Mouse (Mus musculus) forebrain, embryonic 14.5 days (tissue): ENCODE data around the gene Spry1. TPM values are rescaled to one million over a fixed set of nuclear protein-coding genes. Genes with fewer than 3 reads are reported as not detected.

Source experiments
- ATAC-seq: fragments of 200-750 bp; cut with Nextera tagmentation; 2 replicates; pipeline ENCODE4 v1.8.0; 2017; ENCODE audit warnings: mild to moderate bottlenecking, moderate library complexity
- DNase-seq: peaks from one replicate; pipeline ENCODE4 v3.0.0-alpha.2; 2015; ENCODE audit warnings: low spot score
- H3K27ac ChIP-seq: fragments of 300-500 bp; sonication (generic); 2 replicates; pipeline ENCODE4 v1.5.1; 2014; ENCODE audit warnings: low read depth, mild to moderate bottlenecking, control low read depth, low read length, moderate library complexity
- H3K27me3 ChIP-seq: fragments of 300-500 bp; sonication (generic); replicated peaks from 2 replicates; pipeline ENCODE4 v1.6.1; 2014; ENCODE audit warnings: low read length, control low read depth, mixed read lengths; ENCODE audit not compliant: control insufficient read depth, insufficient read depth
- H3K36me3 ChIP-seq: fragments of 300-500 bp; sonication (generic); 2 replicates; pipeline ENCODE4 v1.6.1; 2014; ENCODE audit warnings: low read length, control low read depth; ENCODE audit not compliant: control insufficient read depth, insufficient read depth
- H3K4me1 ChIP-seq: fragments of 300-500 bp; sonication (generic); 2 replicates; pipeline ENCODE4 v1.6.1; 2014; ENCODE audit warnings: antibody characterized with exemption, low read length, control low read depth; ENCODE audit not compliant: control insufficient read depth, insufficient read depth
- H3K4me2 ChIP-seq: fragments of 300-500 bp; sonication (generic); 2 replicates; pipeline ENCODE4 v1.6.1; 2014; ENCODE audit warnings: mild to moderate bottlenecking, control low read depth, low read length
- H3K4me3 ChIP-seq: fragments of 300-500 bp; sonication (generic); 2 replicates; pipeline ENCODE4 v1.5.1; 2014; ENCODE audit warnings: low read depth, low read length, control low read depth
- H3K9ac ChIP-seq: fragments of 300-500 bp; sonication (generic); 2 replicates; pipeline ENCODE4 v1.6.1; 2014; ENCODE audit warnings: mild to moderate bottlenecking, low read length, control low read depth, moderate library complexity
- H3K9me3 ChIP-seq: fragments of 300-500 bp; sonication (generic); replicated peaks from 2 replicates; pipeline ENCODE4 v1.6.1; 2016; ENCODE audit warnings: low read length, control low read depth, mixed read lengths; ENCODE audit not compliant: control insufficient read depth
- WGBS: fragments of 180-500 bp; shearing (Covaris S2); extraction: QIAGEN DNeasy Blood & Tissue Kit; methylation state at CpG from one replicate; pipeline ENCODE4 v1.1.7; 2014; 5-methylcytosine and 5-hydroxymethylcytosine counted together
- polyA plus RNA-seq: library from polyadenylated mRNA; unstranded; fragments of >200 nt; fragmentation: Nextera tagmentation; extraction: Ambion mirVana; gene quantifications from 2 replicates; pipeline ENCODE4 v1.2.1, GENCODE M21; 2014

Gene Spry1
- polyA plus RNA-seq, 1 experiment from 2014 or later: 6.0 TPM

DNA sequence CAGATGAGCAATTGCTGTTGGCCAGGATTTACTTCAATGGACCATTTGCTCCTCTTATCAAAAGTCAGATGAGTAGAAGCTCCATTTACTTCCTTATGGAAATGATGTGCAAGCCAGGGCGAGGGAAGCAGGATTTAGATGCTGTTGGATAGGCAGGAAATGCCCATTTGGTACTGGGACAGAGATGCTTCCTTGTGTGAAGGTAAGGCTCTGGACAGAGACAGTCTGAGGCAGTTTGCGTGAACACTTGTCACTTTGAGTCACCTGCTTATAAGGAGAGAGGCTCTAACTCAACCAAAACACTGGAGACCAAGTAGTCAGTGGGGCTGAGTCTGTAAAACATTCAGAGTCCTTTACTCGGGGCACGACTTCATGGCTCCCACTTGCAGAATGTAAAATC is 2.8 kb upstream of the Spry1 start:
- H3K4me3 ChIP-seq: no peak overlapping the region
- H3K27ac ChIP-seq: no peak overlapping the region
- H3K9me3 ChIP-seq: no peaks in the 10 kb centered on the region
- H3K27me3 ChIP-seq: 0 out of 2 replicates have a peak, but pooled peaks cover 1% of the 10 kb centered on the region
- no peaks in the 10 kb centered on the region for H3K4me1 ChIP-seq
- H3K36me3 ChIP-seq: no peaks in the 10 kb centered on the region
- ATAC-seq (no peak), DNase-seq (no peak)
- no peak overlapping the region for H3K4me2 ChIP-seq
- H3K9ac ChIP-seq: no peak overlapping the region
- 86% methylated on average over 4 of the region's 4 CpGs for WGBS

DNA sequence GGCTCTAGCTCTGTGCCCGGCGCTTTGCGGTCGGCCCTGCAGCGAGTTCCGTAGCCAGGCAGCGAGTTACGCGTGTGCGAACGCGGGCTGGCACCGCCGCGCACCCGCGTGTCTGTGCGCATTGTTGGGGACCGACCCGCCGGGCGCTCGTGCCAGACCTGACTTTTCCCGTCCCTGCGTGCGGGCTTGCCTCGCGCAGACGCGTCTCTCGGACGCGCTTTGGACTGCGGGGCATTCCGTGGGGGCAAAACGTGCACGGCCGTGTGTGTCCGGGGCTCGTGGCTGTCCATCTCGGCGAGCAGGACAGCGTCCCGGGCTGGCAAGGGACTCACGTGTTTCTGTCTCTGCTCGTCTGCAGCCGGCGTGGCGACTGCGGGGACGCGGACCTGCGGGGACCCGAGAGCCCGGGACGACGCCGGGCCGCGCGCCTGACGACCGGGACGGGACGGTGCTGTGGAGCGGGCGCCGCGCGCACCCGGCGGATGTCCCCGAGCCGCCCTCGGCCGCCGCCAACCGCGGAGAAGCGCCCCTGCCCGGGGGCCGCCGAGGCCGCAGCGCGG is 495 bp downstream of the Spry1 start:
- H3K9ac ChIP-seq: peak overlapping the region; percentile 81
- WGBS: under 1% methylated on average over 74 of the region's 86 CpGs
- H3K27ac ChIP-seq: peak overlapping the region; percentile 84
- no peaks in the 10 kb centered on the region for H3K9me3 ChIP-seq
- DNase-seq (peak; percentile 55), ATAC-seq (peak; percentile 75)
- H3K36me3 ChIP-seq: peaks cover 14% of the 10 kb centered on the region; the same call in 1 of the 2 replicates
- H3K27me3 ChIP-seq: 0 out of 2 replicates have a peak, but pooled peaks cover 4% of the 10 kb centered on the region
- H3K4me2 ChIP-seq: peak overlapping the region; percentile 85
- H3K4me1 ChIP-seq: peaks cover 2% of the 10 kb centered on the region; the same call in 1 of the 2 replicates
- H3K4me3 ChIP-seq: peak overlapping the region; percentile 78

DNA sequence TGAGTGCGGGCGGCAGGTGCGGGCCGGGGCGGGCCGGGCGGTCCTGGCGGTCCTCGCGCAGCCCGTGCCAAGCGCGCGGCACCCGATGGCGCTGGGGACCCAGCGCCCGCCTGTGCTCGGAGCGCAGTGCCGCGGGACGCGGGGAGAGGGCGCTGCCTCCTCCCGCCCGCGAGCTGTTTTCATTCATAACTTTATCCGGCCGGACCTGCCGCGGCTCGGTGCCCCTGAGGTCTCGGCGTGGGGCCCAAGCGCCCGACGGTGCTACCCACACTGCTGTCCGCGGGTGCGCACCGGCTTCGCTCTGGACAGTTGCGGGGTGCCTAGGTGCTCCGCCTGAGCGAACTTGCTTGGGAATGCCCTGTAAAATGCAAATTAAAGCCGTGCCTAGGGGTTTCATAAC is 1.1 kb downstream of the Spry1 start:
- Histone ChIP-seq H3K4me2 (peak overlapping the region; percentile 85), H3K36me3 (peaks cover 16% of the 10 kb centered on the region; the same call in 1 of the 2 replicates), H3K4me1 (peaks cover 2% of the 10 kb centered on the region; the same call in 1 of the 2 replicates), H3K27me3 (0 out of 2 replicates have a peak, but pooled peaks cover 4% of the 10 kb centered on the region), H3K4me3 (peak overlapping the region; percentile 78), H3K9me3 (no peaks in the 10 kb centered on the region), H3K27ac (peak overlapping the region; percentile 84), H3K9ac (peak overlapping the region; percentile 81)
- peak; percentile 78 for DNase-seq
- ATAC-seq: peak; percentile 73
- WGBS: under 1% methylated on average over 33 of the region's 47 CpGs

DNA sequence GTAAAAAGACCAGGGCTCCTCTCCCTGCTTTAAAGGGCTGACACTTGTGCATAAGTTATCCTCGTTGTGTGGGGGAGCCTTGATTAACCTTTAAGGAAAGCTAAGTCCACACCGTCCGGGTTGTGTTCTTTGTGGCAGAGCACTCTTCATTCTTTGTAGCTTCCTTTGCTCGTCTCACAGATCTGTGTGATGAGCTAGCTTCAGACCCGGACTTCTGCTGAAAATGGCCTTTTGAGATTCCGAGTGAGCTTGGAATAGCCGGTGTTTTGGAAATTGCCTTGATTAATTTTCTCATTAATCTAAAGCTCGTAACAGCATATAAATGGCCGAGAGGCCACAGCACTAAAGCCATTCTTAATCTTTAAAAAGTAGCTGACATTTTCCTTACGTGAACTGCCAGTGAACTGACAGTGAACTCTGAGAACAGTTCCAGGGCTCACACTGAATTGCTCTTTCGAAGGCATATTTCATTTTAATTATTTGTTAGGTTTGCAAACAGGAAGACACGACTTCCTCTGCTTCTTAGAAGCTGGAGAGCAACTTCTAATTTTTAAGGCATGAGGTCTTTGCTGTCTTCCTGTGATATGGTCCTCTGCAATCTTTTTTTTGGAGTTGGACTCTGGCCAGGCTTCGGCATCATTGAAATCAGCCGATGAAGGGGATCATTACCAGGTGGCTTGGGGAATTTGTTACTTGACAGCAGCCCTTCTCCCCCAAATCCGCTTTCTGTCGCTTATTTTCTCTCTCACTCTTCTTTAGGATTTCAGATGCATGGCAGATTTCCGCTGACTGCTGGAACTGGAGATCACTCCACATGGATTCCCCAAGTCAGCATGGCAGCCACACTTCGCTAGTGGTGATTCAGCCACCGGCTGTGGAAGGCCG is 2.3 kb downstream of the Spry1 start:
- H3K4me1 ChIP-seq: peaks cover 2% of the 10 kb centered on the region; the same call in 1 of the 2 replicates
- peak overlapping the region; percentile 15; the same call in 1 of the 2 replicates for H3K27ac ChIP-seq
- H3K9ac ChIP-seq: peak overlapping the region; percentile 81; the same call in 1 of the 2 replicates
- peaks cover 20% of the 10 kb centered on the region; the same call in 1 of the 2 replicates for H3K36me3 ChIP-seq
- WGBS: 38% methylated on average over 20 of the region's 20 CpGs
- peak overlapping the region; percentile 85 for H3K4me2 ChIP-seq
- ATAC-seq (no peak), DNase-seq (peak; percentile 4)
- H3K9me3 ChIP-seq: no peaks in the 10 kb centered on the region
- 0 out of 2 replicates have a peak, but pooled peaks cover 4% of the 10 kb centered on the region for H3K27me3 ChIP-seq
- H3K4me3 ChIP-seq: peak overlapping the region; percentile 78

DNA sequence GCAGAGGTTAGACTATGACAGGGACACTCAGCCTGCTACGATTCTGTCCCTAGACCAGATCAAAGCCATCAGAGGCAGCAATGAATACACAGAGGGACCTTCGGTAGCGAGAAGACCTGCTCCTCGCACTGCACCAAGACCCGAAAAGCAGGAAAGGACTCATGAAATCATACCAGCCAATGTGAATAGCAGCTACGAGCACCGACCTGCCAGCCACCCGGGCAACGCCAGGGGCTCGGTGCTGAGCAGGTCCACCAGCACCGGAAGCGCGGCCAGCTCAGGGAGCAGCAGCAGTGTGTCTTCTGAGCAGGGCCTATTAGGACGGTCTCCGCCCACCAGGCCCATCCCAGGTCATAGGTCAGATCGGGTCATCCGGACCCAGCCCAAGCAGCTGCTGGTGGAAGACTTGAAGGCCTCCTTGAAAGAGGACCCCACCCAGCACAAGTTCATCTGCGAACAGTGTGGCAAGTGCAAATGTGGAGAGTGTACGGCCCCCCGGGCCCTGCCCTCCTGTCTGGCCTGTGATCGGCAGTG is 3.0 kb downstream of the Spry1 start:
- Histone ChIP-seq H3K9ac (peak overlapping the region; percentile 8; the same call in 1 of the 2 replicates), H3K27ac (no peak overlapping the region), H3K9me3 (no peaks in the 10 kb centered on the region), H3K27me3 (0 out of 2 replicates have a peak, but pooled peaks cover 4% of the 10 kb centered on the region), H3K4me2 (peak overlapping the region; percentile 85), H3K4me3 (peak overlapping the region; percentile 78), H3K4me1 (peaks cover 2% of the 10 kb centered on the region; the same call in 1 of the 2 replicates), H3K36me3 (peaks cover 20% of the 10 kb centered on the region; the same call in 1 of the 2 replicates)
- DNase-seq (no peak), ATAC-seq (no peak)
- 81% methylated on average over 21 of the region's 21 CpGs for WGBS

DNA sequence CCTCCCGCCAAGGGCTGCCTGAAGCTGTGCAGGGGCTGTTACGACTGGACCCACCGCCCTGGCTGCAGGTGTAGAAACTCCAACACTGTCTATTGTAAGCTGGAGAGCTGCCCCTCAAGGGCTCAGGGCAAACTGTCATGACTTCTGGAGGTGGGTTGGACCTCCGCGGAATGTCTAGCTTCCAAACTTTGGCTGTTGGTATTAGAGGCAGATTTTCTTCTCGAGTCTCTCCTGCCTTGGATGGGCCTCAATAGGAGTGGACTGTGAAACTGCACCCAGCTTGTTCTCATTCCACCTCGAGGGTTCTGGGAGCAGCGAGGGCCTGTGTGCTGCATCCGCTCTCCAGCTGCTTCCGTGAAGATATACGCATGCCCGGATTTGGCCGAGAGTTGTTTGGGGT is 3.7 kb downstream of the Spry1 start:
- Histone ChIP-seq H3K4me3 (0 out of 2 replicates have a peak overlapping the region, but pooled peaks have one; percentile 78), H3K4me1 (peaks cover 2% of the 10 kb centered on the region; the same call in 1 of the 2 replicates), H3K9me3 (no peaks in the 10 kb centered on the region), H3K9ac (no peak overlapping the region), H3K27ac (no peak overlapping the region), H3K4me2 (peak overlapping the region; percentile 85), H3K27me3 (0 out of 2 replicates have a peak, but pooled peaks cover 4% of the 10 kb centered on the region), H3K36me3 (peaks cover 20% of the 10 kb centered on the region; the same call in 1 of the 2 replicates)
- 88% methylated on average over 13 of the region's 13 CpGs for WGBS
- DNase-seq (no peak), ATAC-seq (no peak)

DNA sequence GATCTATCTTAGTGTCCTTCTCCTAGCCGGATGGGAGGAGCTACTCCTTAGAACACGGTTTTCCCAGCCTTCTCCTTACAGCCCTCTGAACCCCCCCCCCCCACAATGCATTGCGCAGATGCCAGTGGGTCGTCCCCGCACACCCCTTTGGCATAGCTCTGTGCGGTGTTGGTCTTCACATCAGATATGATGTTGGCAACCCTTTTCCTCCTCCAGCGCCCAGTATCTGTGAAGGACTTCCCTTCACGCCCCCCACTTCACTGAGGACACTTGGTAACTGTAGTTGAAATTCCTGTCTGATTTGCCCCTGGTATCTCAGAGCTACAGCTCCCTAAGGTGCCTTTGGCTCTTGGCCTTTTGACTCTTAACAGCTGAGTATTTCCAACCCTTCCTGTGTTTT is 4.2 kb downstream of the Spry1 start:
- Histone ChIP-seq H3K4me1 (peaks cover 2% of the 10 kb centered on the region; the same call in 1 of the 2 replicates), H3K27me3 (0 out of 2 replicates have a peak, but pooled peaks cover 4% of the 10 kb centered on the region), H3K4me3 (no peak overlapping the region), H3K27ac (no peak overlapping the region), H3K4me2 (peak overlapping the region; percentile 85; the same call in 1 of the 2 replicates), H3K9ac (no peak overlapping the region), H3K9me3 (no peaks in the 10 kb centered on the region), H3K36me3 (peaks cover 20% of the 10 kb centered on the region; the same call in 1 of the 2 replicates)
- DNase-seq (no peak), ATAC-seq (no peak)
- WGBS: 81% methylated on average over 8 of the region's 8 CpGs

DNA sequence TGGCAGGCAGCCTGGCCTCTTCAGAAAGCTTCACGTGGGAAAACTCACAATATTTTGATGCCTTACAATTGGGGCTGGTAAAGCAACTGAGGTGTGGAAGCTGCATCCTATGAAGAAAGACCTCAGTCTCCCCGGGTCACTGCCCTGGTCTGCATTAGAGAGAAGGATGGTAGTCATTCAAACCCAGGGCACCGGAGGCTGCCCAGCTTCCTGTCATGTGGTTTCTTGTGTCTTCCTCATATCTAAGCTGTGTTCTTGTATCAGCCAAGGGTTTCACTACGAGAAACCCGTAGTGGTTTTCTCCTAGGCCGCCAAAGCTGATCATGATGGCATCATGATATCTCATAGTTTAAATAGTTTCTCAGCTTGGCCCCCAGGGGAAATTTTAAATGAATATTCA is 5.3 kb downstream of the Spry1 start:
- no peaks in the 10 kb centered on the region for H3K9me3 ChIP-seq
- peaks cover 2% of the 10 kb centered on the region; the same call in 1 of the 2 replicates for H3K4me1 ChIP-seq
- DNase-seq: no peak
- H3K4me3 ChIP-seq: no peak overlapping the region
- H3K27me3 ChIP-seq: 0 out of 2 replicates have a peak, but pooled peaks cover 4% of the 10 kb centered on the region
- ATAC-seq: no peak
- no peak overlapping the region for H3K4me2 ChIP-seq
- no peak overlapping the region for H3K9ac ChIP-seq
- peaks cover 20% of the 10 kb centered on the region; the same call in 1 of the 2 replicates for H3K36me3 ChIP-seq
- H3K27ac ChIP-seq: no peak overlapping the region
- WGBS: 80% methylated on average over 6 of the region's 6 CpGs
